Mouse (Mus musculus): ENCODE measurements at regions not wholly inside any gene's neighbourhood (a gene's known extent, or its start where the extent isn't known, plus 50 kb on each side); places are given as distances from the start of the nearest gene placed in this dataset.

GRCm38 (mm10) chr2:51014232-51014631 lies 134.7 kb downstream of the Rnd3 start:
- Histone ChIP-seq H3K27ac (replicated peaks in 1 of 2; ENCODE audit: control insufficient read depth in 1 of 2, insufficient read depth in 1 of 2, low read depth in 2 of 2, low read length in 2 of 2) (no peak overlapping the region), H3K9me3 (ENCODE audit: control insufficient read depth, low read length) (no peaks in the 10 kb centered on the region), H3K4me2 (ENCODE audit: low read length) (no peak overlapping the region), H3K27me3 (ENCODE audit: control insufficient read depth, insufficient read depth, low read length) (no peaks in the 10 kb centered on the region), H3K9ac (ENCODE audit: low read length) (no peak overlapping the region), H3K4me3 (ENCODE audit: control insufficient read depth in 1 of 2, insufficient read depth in 1 of 2, low read depth in 1 of 2, low read length in 2 of 2) (no peak overlapping the region), H3K4me1 (ENCODE audit: control insufficient read depth in 2 of 2, insufficient read depth in 2 of 2, low read length in 2 of 2) (peaks cover 7 to 18% of the 10 kb centered on the region in 2 experiments), H3K36me3 (ENCODE audit: control insufficient read depth, insufficient read depth, low read length) (no peaks in the 10 kb centered on the region)
- ATAC-seq (ENCODE audit: insufficient number of reproducible peaks, insufficient read depth, low FRiP score, low read depth): no peak

- Histone ChIP-seq H3K4me3 (ENCODE audit: control insufficient read depth in 1 of 2, insufficient read depth in 1 of 2, low read depth in 1 of 2, low read length in 2 of 2) (no peak overlapping the region), H3K9me3 (ENCODE audit: control insufficient read depth, low read length) (no peaks in the 10 kb centered on the region), H3K4me2 (ENCODE audit: low read length) (no peak overlapping the region), H3K9ac (ENCODE audit: low read length) (no peak overlapping the region), H3K4me1 (ENCODE audit: control insufficient read depth in 2 of 2, insufficient read depth in 2 of 2, low read length in 2 of 2) (peaks cover 7 to 18% of the 10 kb centered on the region in 2 experiments), H3K36me3 (ENCODE audit: control insufficient read depth, insufficient read depth, low read length) (no peaks in the 10 kb centered on the region), H3K27me3 (ENCODE audit: control insufficient read depth, insufficient read depth, low read length) (no peaks in the 10 kb centered on the region), H3K27ac (replicated peaks in 1 of 2; ENCODE audit: control insufficient read depth in 1 of 2, insufficient read depth in 1 of 2, low read depth in 2 of 2, low read length in 2 of 2) (no peak overlapping the region)
- WGBS: 72% methylated on average over 2 of the region's 2 CpGs
- no peak for ATAC-seq (ENCODE audit: insufficient number of reproducible peaks, insufficient read depth, low FRiP score, low read depth)
Measured at GRCm38 (mm10) chr2:51013090-51013489, 135.8 kb downstream of the Rnd3 start.

GRCm38 (mm10) chr2:51008251-51008533 lies 140.7 kb downstream of the Rnd3 start:
- 74% methylated on average over 2 of the region's 2 CpGs for whole genome bisulfite sequencing
- no peak overlapping the region for H3K4me2 ChIP-seq (ENCODE audit: low read length)

GRCm38 (mm10) chr2:51007409-51008250 lies 141.3 kb downstream of the Rnd3 start:
- WGBS: 73% methylated on average over 11 of the region's 11 CpGs
- Histone ChIP-seq H3K9me3 (ENCODE audit: control insufficient read depth, low read length) (no peaks in the 10 kb centered on the region), H3K27ac (replicated peaks in 1 of 2; ENCODE audit: control insufficient read depth in 1 of 2, insufficient read depth in 1 of 2, low read depth in 2 of 2, low read length in 2 of 2) (no peak overlapping the region), H3K4me2 (ENCODE audit: low read length) (no peak overlapping the region), H3K4me1 (ENCODE audit: control insufficient read depth in 2 of 2, insufficient read depth in 2 of 2, low read length in 2 of 2) (no peaks in the 10 kb centered on the region), H3K4me3 (ENCODE audit: control insufficient read depth in 1 of 2, insufficient read depth in 1 of 2, low read depth in 1 of 2, low read length in 2 of 2) (no peak overlapping the region), H3K27me3 (ENCODE audit: control insufficient read depth, insufficient read depth, low read length) (no peaks in the 10 kb centered on the region), H3K9ac (ENCODE audit: low read length) (no peak overlapping the region), H3K36me3 (ENCODE audit: control insufficient read depth, insufficient read depth, low read length) (no peaks in the 10 kb centered on the region)
- no peak for ATAC-seq (ENCODE audit: insufficient number of reproducible peaks, insufficient read depth, low FRiP score, low read depth)

More at GRCm38 (mm10) chr2:51008251-51008533, 140.7 kb downstream of the Rnd3 start:
- Histone ChIP-seq H3K36me3 (ENCODE audit: control insufficient read depth, insufficient read depth, low read length) (no peaks in the 10 kb centered on the region), H3K9me3 (ENCODE audit: control insufficient read depth, low read length) (no peaks in the 10 kb centered on the region), H3K4me3 (ENCODE audit: control insufficient read depth in 1 of 2, insufficient read depth in 1 of 2, low read depth in 1 of 2, low read length in 2 of 2) (no peak overlapping the region), H3K27me3 (ENCODE audit: control insufficient read depth, insufficient read depth, low read length) (no peaks in the 10 kb centered on the region), H3K4me1 (ENCODE audit: control insufficient read depth in 2 of 2, insufficient read depth in 2 of 2, low read length in 2 of 2) (no peaks in the 10 kb centered on the region), H3K9ac (ENCODE audit: low read length) (no peak overlapping the region), H3K27ac (replicated peaks in 1 of 2; ENCODE audit: control insufficient read depth in 1 of 2, insufficient read depth in 1 of 2, low read depth in 2 of 2, low read length in 2 of 2) (no peak overlapping the region)
- no peak for ATAC-seq (ENCODE audit: insufficient number of reproducible peaks, insufficient read depth, low FRiP score, low read depth)

- Histone ChIP-seq H3K4me1 (ENCODE audit: control insufficient read depth in 2 of 2, insufficient read depth in 2 of 2, low read length in 2 of 2) (no peaks in the 10 kb centered on the region), H3K27me3 (ENCODE audit: control insufficient read depth, insufficient read depth, low read length) (no peaks in the 10 kb centered on the region), H3K36me3 (ENCODE audit: control insufficient read depth, insufficient read depth, low read length) (no peaks in the 10 kb centered on the region), H3K4me3 (ENCODE audit: control insufficient read depth in 1 of 2, insufficient read depth in 1 of 2, low read depth in 1 of 2, low read length in 2 of 2) (no peak overlapping the region), H3K9me3 (ENCODE audit: control insufficient read depth, low read length) (no peaks in the 10 kb centered on the region), H3K4me2 (ENCODE audit: low read length) (no peak overlapping the region), H3K27ac (replicated peaks in 1 of 2; ENCODE audit: control insufficient read depth in 1 of 2, insufficient read depth in 1 of 2, low read depth in 2 of 2, low read length in 2 of 2) (no peak overlapping the region), H3K9ac (ENCODE audit: low read length) (no peak overlapping the region)
- no peak for ATAC-seq (ENCODE audit: insufficient number of reproducible peaks, insufficient read depth, low FRiP score, low read depth)
- 77% methylated on average over 3 of the region's 3 CpGs for WGBS
Measured at GRCm38 (mm10) chr2:51006818-51007217, 142.1 kb downstream of the Rnd3 start.

GRCm38 (mm10) chr2:51001548-51001947 lies 147.4 kb downstream of the Rnd3 start:
- no peaks in the 10 kb centered on the region for H3K4me1 ChIP-seq (ENCODE audit: control insufficient read depth in 2 of 2, insufficient read depth in 2 of 2, low read length in 2 of 2)
- ATAC-seq (ENCODE audit: insufficient number of reproducible peaks, insufficient read depth, low FRiP score, low read depth): no peak
- H3K9me3 ChIP-seq (ENCODE audit: control insufficient read depth, low read length): no peaks in the 10 kb centered on the region
- H3K4me3 ChIP-seq (ENCODE audit: control insufficient read depth in 1 of 2, insufficient read depth in 1 of 2, low read depth in 1 of 2, low read length in 2 of 2): no peak overlapping the region
- no peak overlapping the region for H3K27ac ChIP-seq (replicated peaks in 1 of 2; ENCODE audit: control insufficient read depth in 1 of 2, insufficient read depth in 1 of 2, low read depth in 2 of 2, low read length in 2 of 2)
- H3K36me3 ChIP-seq (ENCODE audit: control insufficient read depth, insufficient read depth, low read length): no peaks in the 10 kb centered on the region
- WGBS: 61% methylated on average over 5 of the region's 5 CpGs
- H3K9ac ChIP-seq (ENCODE audit: low read length): no peak overlapping the region
- no peaks in the 10 kb centered on the region for H3K27me3 ChIP-seq (ENCODE audit: control insufficient read depth, insufficient read depth, low read length)
- no peak overlapping the region for H3K4me2 ChIP-seq (ENCODE audit: low read length)

- 80% methylated on average over 2 of the region's 2 CpGs for WGBS
- Histone ChIP-seq H3K9ac (ENCODE audit: low read length) (no peak overlapping the region), H3K9me3 (ENCODE audit: control insufficient read depth, low read length) (no peaks in the 10 kb centered on the region), H3K36me3 (ENCODE audit: control insufficient read depth, insufficient read depth, low read length) (no peaks in the 10 kb centered on the region), H3K4me3 (ENCODE audit: control insufficient read depth in 1 of 2, insufficient read depth in 1 of 2, low read depth in 1 of 2, low read length in 2 of 2) (no peak overlapping the region), H3K27ac (replicated peaks in 1 of 2; ENCODE audit: control insufficient read depth in 1 of 2, insufficient read depth in 1 of 2, low read depth in 2 of 2, low read length in 2 of 2) (no peak overlapping the region), H3K4me1 (ENCODE audit: control insufficient read depth in 2 of 2, insufficient read depth in 2 of 2, low read length in 2 of 2) (no peaks in the 10 kb centered on the region), H3K4me2 (ENCODE audit: low read length) (no peak overlapping the region), H3K27me3 (ENCODE audit: control insufficient read depth, insufficient read depth, low read length) (no peaks in the 10 kb centered on the region)
- ATAC-seq (ENCODE audit: insufficient number of reproducible peaks, insufficient read depth, low FRiP score, low read depth): no peak
Measured at GRCm38 (mm10) chr2:50983883-50984410, 165.0 kb downstream of the Rnd3 start.

- Histone ChIP-seq H3K27me3 (ENCODE audit: control insufficient read depth, insufficient read depth, low read length) (no peaks in the 10 kb centered on the region), H3K27ac (replicated peaks in 1 of 2; ENCODE audit: control insufficient read depth in 1 of 2, insufficient read depth in 1 of 2, low read depth in 2 of 2, low read length in 2 of 2) (no peak overlapping the region), H3K9me3 (ENCODE audit: control insufficient read depth, low read length) (no peaks in the 10 kb centered on the region), H3K4me2 (ENCODE audit: low read length) (no peak overlapping the region), H3K36me3 (ENCODE audit: control insufficient read depth, insufficient read depth, low read length) (no peaks in the 10 kb centered on the region), H3K9ac (ENCODE audit: low read length) (no peak overlapping the region), H3K4me1 (ENCODE audit: control insufficient read depth in 2 of 2, insufficient read depth in 2 of 2, low read length in 2 of 2) (no peaks in the 10 kb centered on the region), H3K4me3 (ENCODE audit: control insufficient read depth in 1 of 2, insufficient read depth in 1 of 2, low read depth in 1 of 2, low read length in 2 of 2) (no peak overlapping the region)
- ATAC-seq (ENCODE audit: insufficient number of reproducible peaks, insufficient read depth, low FRiP score, low read depth): no peak
- WGBS: 76% methylated on average over 5 of the region's 5 CpGs
Measured at GRCm38 (mm10) chr2:50982571-50982970, 166.3 kb downstream of the Rnd3 start.

Data from heart, embryonic 14.5 days (tissue).